ENCODE assay signal across 8 mouse cellular contexts in the genomic region with DNA sequence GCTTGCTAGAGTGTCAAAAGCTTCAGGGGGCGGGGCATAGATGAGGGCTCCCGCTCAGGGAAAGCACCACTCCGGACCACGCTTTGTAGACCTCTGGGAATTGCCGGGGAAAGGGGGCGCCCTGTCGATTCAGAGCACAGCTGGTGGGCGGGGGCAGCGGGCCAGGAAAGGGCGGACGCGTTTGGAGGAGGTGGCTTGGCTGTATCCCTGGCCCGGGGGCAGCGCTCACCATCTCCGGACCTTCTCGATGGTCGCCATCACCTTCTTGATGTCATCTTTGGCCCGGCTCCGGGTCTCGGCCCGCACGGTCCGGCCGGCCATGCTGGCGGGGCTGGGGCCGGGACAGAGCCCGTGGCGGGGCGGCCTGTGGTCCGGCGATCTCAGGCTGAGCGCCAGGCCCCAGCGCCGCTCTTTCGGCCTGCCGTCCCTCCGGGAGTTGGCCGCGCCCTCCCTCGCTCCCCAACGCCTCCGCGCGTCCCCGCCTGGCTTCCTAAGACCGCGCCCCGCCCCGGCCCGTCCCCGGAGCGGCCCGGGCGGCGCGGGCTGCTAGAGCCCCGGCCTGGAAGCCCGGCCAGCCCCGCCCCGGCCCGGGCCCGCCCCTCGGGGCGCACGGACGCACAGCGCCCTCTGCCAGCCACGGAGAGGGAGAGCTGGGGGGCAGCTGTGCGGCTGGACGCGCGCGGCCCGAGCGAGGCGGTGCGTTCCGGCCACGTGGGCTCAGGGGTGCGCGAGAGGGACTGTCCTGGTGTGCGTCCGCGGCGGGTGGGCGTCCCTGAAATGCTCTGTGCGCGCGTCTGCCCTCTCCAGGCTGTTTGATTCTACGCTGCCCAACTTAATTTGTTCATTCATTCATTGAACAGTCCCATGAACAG. TPM values are rescaled to one million over a fixed set of nuclear protein-coding genes. Genes with fewer than 3 reads are reported as not detected.
A peak's percentile ranks its signal among the peaks of the same experiment; 100 is the strongest.
DNase-seq lines count a peak whose midpoint lies in the region; ATAC-seq and TF ChIP-seq lines count a peak whose summit lies in the region.

Gene Bcl7c (minus strand): TSS at position 727 of the 872 bp plus-strand sequence.

- peak within 1 kb of the TSS; percentile 97 for H3K27ac ChIP-seq in forebrain, embryonic 12.5 days
- H3K27ac ChIP-seq in heart, embryonic 16.5 days (ENCODE audit: low read length): peak within 1 kb of the TSS; percentile 98
- peak within 1 kb of the TSS; percentile 87 for H3K27ac ChIP-seq in liver, embryonic 16.5 days (ENCODE audit: low read length)
- peak within 1 kb of the TSS; percentile 90 for H3K27ac ChIP-seq in neural tube, embryonic 12.5 days
- H3K27ac ChIP-seq in stomach, postnatal 0 days (replicated peaks): peak within 1 kb of the TSS; percentile 97

- no peaks in the 10 kb centered on the region for H3K27me3 ChIP-seq in forebrain, embryonic 12.5 days
- no peaks in the 10 kb centered on the region for H3K27me3 ChIP-seq in heart, embryonic 16.5 days (ENCODE audit: control insufficient read depth, insufficient read depth, low read length)
- H3K27me3 ChIP-seq in liver, embryonic 16.5 days (ENCODE audit: control insufficient read depth, insufficient read depth, low read depth, low read length): no peaks in the 10 kb centered on the region
- H3K27me3 ChIP-seq in neural tube, embryonic 12.5 days (replicated peaks): no peaks in the 10 kb centered on the region
- H3K27me3 ChIP-seq in stomach, postnatal 0 days (ENCODE audit: control insufficient read depth, insufficient read depth, low read length): no peaks in the 10 kb centered on the region

- under 1% methylated on average over 84 of the region's 90 CpGs for WGBS in forebrain, embryonic 12.5 days
- WGBS in heart, embryonic 16.5 days: 1% methylated on average over 88 of the region's 90 CpGs
- WGBS in liver, embryonic 16.5 days (ENCODE audit: insufficient replicate concordance): under 1% methylated on average over 89 of the region's 90 CpGs
- under 1% methylated on average over 86 of the region's 90 CpGs for WGBS in neural tube, embryonic 12.5 days
- under 1% methylated on average over 58 of the region's 90 CpGs for WGBS in stomach, postnatal 0 days

- TF ChIP-seq EP300 in stomach, postnatal 0 days (optimal IDR thresholded peaks at IDR 0.05): no peak

- peak within 1 kb of the TSS; percentile 81 for H3K4me3 ChIP-seq in forebrain, embryonic 12.5 days (replicated peaks)
- peak within 1 kb of the TSS; percentile 82 for H3K4me3 ChIP-seq in heart, embryonic 16.5 days (ENCODE audit: low read length)
- H3K4me3 ChIP-seq in liver, embryonic 16.5 days (ENCODE audit: low read depth, low read length): peak within 1 kb of the TSS; percentile 76
- peak within 1 kb of the TSS; percentile 80 for H3K4me3 ChIP-seq in neural tube, embryonic 12.5 days
- peak within 1 kb of the TSS; percentile 79 for H3K4me3 ChIP-seq in stomach, postnatal 0 days (ENCODE audit: low read depth, low read length)

- H3K4me2 ChIP-seq in forebrain, embryonic 12.5 days: peak within 1 kb of the TSS; percentile 67
- H3K4me2 ChIP-seq in heart, embryonic 16.5 days (ENCODE audit: low read depth, low read length): peak within 1 kb of the TSS; percentile 84
- H3K4me2 ChIP-seq in liver, embryonic 16.5 days (ENCODE audit: low read depth, low read length): peak within 1 kb of the TSS; percentile 93
- H3K4me2 ChIP-seq in neural tube, embryonic 12.5 days (replicated peaks): peak within 1 kb of the TSS; percentile 62
- H3K4me2 ChIP-seq in stomach, postnatal 0 days (replicated peaks; ENCODE audit: low read depth): peak within 1 kb of the TSS; percentile 63

- no peaks in the 10 kb centered on the region for H3K9me3 ChIP-seq in forebrain, embryonic 12.5 days
- H3K9me3 ChIP-seq in heart, embryonic 16.5 days (replicated peaks; ENCODE audit: control insufficient read depth, low read length): no peaks in the 10 kb centered on the region
- no peaks in the 10 kb centered on the region for H3K9me3 ChIP-seq in liver, embryonic 16.5 days (replicated peaks; ENCODE audit: control insufficient read depth, low read length)
- no peaks in the 10 kb centered on the region for H3K9me3 ChIP-seq in neural tube, embryonic 12.5 days
- no peaks in the 10 kb centered on the region for H3K9me3 ChIP-seq in stomach, postnatal 0 days (ENCODE audit: control insufficient read depth, low read length)

- peak; percentile 88 for ATAC-seq in forebrain, embryonic 12.5 days (ENCODE audit: low FRiP score)
- peak; percentile 85 for ATAC-seq in heart, embryonic 16.5 days (replicated peaks; ENCODE audit: extremely low read depth, insufficient read depth, low FRiP score)
- ATAC-seq in liver, embryonic 16.5 days (ENCODE audit: low read depth): peak; percentile 92
- peak; percentile 81 for ATAC-seq in neural tube, embryonic 12.5 days (ENCODE audit: low FRiP score, low read depth)
- peak; percentile 86 for ATAC-seq in stomach, postnatal 0 days (ENCODE audit: low FRiP score, low TSS enrichment)

- DNase-seq in ES-CJ7 (ENCODE audit: low read depth, low spot score): peak; percentile 97
- peak; percentile 83 for DNase-seq in c-Kit-positive CD71-positive TER-119-positive erythroid progenitor cells, embryonic 14.5 days (ENCODE audit: low spot score)
- peak; percentile 90 to 93 for DNase-seq in kidney, postnatal 36 days
- peak; percentile 93 for DNase-seq in stomach, postnatal 0 days (ENCODE audit: low spot score)

- peaks cover 29% of the 10 kb centered on the region for H3K36me3 ChIP-seq in forebrain, embryonic 12.5 days (replicated peaks)
- H3K36me3 ChIP-seq in heart, embryonic 16.5 days (ENCODE audit: control insufficient read depth, insufficient read depth): peaks cover 18% of the 10 kb centered on the region
- no peaks in the 10 kb centered on the region for H3K36me3 ChIP-seq in liver, embryonic 16.5 days (ENCODE audit: control insufficient read depth, insufficient read depth)
- H3K36me3 ChIP-seq in neural tube, embryonic 12.5 days: peaks cover 22% of the 10 kb centered on the region
- H3K36me3 ChIP-seq in stomach, postnatal 0 days (ENCODE audit: control insufficient read depth, insufficient read depth, low read length): peaks cover 4% of the 10 kb centered on the region; the same call in 1 of the 2 replicates

- peak; percentile 75 for TF ChIP-seq CTCF in stomach, postnatal 0 days (IDR thresholded peaks at IDR 0.05; ENCODE audit: low read depth)

- H3K4me1 ChIP-seq in forebrain, embryonic 12.5 days: peaks cover 40% of the 10 kb centered on the region
- H3K4me1 ChIP-seq in heart, embryonic 16.5 days (ENCODE audit: control insufficient read depth, insufficient read depth, low read length): peaks cover 29% of the 10 kb centered on the region
- H3K4me1 ChIP-seq in liver, embryonic 16.5 days (ENCODE audit: control insufficient read depth, low read depth, low read length): peaks cover 39% of the 10 kb centered on the region
- peaks cover 28% of the 10 kb centered on the region for H3K4me1 ChIP-seq in neural tube, embryonic 12.5 days
- peaks cover 6% of the 10 kb centered on the region; the same call in 1 of the 2 replicates for H3K4me1 ChIP-seq in stomach, postnatal 0 days (replicated peaks; ENCODE audit: control insufficient read depth, insufficient read depth)

- H3K9ac ChIP-seq in forebrain, embryonic 12.5 days: peak within 1 kb of the TSS; percentile 89
- peak within 1 kb of the TSS; percentile 93 for H3K9ac ChIP-seq in heart, embryonic 16.5 days (ENCODE audit: low read length)
- peak within 1 kb of the TSS; percentile 76 for H3K9ac ChIP-seq in liver, embryonic 16.5 days (ENCODE audit: low read depth, low read length)
- peak within 1 kb of the TSS; percentile 84 for H3K9ac ChIP-seq in neural tube, embryonic 12.5 days
- peak within 1 kb of the TSS; percentile 90 for H3K9ac ChIP-seq in stomach, postnatal 0 days (ENCODE audit: low read length)

RNA-seq across cellular contexts. Expression of gene Bcl7c, which starts in this region (rescaled TPM):
- polyA plus RNA-seq in forebrain, embryonic 12.5 days (2016; fragmentation: Nextera tagmentation; extraction: Ambion mirVana): 57.4 and 72.6 TPM in 2 replicates
- polyA plus RNA-seq in heart, embryonic 16.5 days (2015; fragmentation: Nextera tagmentation; extraction: Ambion mirVana): 36.9 and 37.5 TPM in 2 replicates
- polyA plus RNA-seq in liver, embryonic 16.5 days (2015; fragmentation: Nextera tagmentation; extraction: Ambion mirVana): 16.8 and 17.0 TPM in 2 replicates
- polyA plus RNA-seq in neural tube, embryonic 12.5 days (2016; fragmentation: Nextera tagmentation; extraction: Ambion mirVana): 71.1 and 74.7 TPM in 2 replicates
- 42.2 and 46.8 TPM in 2 replicates for polyA plus RNA-seq in stomach, postnatal 0 days (2015; fragmentation: Nextera tagmentation; extraction: Ambion mirVana)

Comparison
In these comparisons a context has a peak if more than half of its experiments do, and no peak if none do; other contexts are left out.
1. Peak in every context shown above with its lines: DNase-seq, ATAC-seq, H3K4me3 ChIP-seq and H3K27ac ChIP-seq.